Mouse (Mus musculus): ENCODE results near the gene Zc3h7a.
A peak's percentile ranks its signal among the peaks of the same experiment; 100 is the strongest.

Gene Zc3h7a

GRCm38 (mm10) chr16:11176208-11176883, at the start of gene Zc3h7a:
Gene Zc3h7a, minus strand, starts transcription at chr16:11176393.
- peak; percentile 95 for DNase-seq (ENCODE audit: low read depth, low spot score)

GRCm38 (mm10) chr16:11217801-11218200, 41.6 kb upstream of the Zc3h7a start:
- DNase-seq (ENCODE audit: low read depth, low spot score), result no peak

GRCm38 (mm10) chr16:11203600-11204390, 27.6 kb upstream of the Zc3h7a start:
- peak; percentile 37 for DNase-seq (ENCODE audit: low read depth, low spot score)

DNA sequence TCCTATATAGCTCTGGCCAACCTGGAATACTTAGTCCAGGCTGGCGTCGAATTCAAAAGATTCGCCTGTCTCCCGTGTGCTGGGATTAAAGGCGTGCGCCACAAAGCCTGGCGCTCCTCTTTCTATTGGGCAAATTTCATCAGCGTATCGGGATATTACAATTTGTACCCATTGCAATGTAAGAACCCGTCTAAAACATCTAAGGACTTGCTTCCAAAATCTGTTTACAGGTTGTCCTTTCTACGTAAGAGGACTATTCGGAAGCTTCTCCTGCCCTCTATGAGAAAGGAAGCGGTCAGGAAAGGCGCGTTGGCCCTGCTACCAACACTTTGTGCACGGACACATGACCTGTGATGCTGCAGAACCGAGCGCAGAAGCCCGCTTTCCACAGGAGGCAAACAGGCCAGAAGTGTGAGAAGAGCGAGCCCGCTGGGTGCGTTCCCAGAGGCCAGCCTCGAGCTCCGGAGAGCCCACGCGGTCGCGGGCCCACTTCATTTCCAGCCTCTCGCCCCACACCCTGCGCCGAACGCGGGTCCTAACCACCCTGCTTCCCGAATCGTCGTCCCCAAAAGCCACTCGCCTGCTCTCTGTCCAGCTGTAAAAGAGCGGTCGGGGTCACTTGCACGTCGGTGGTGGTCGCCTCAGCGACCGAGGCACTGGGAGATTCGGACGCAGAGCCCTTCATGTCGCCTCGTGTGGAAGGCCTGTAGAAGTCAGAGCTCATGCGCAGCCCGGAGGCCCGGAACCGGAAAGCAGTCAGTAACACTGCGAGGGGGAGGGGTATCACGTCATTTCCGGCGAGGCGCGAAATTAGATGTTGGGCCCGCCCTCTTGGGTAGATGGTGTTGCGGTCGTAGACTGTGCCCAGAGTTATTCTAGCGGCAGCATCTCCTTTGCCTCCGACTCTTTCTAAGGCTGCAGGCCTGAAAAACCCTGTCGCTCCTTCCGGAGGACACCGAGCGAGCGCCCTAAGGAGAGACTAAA, 26.7 kb upstream of the Zc3h7a start, which contains the start of gene Rsl1d1:
Gene Rsl1d1, minus strand, starts transcription at position 761 of the 984 bp plus-strand sequence.
- peak; percentile 97 for DNase-seq (ENCODE audit: low read depth, low spot score)

GRCm38 (mm10) chr16:11201740-11202394, 25.7 kb upstream of the Zc3h7a start:
- DNase-seq (ENCODE audit: low read depth, low spot score), result no peak

DNA sequence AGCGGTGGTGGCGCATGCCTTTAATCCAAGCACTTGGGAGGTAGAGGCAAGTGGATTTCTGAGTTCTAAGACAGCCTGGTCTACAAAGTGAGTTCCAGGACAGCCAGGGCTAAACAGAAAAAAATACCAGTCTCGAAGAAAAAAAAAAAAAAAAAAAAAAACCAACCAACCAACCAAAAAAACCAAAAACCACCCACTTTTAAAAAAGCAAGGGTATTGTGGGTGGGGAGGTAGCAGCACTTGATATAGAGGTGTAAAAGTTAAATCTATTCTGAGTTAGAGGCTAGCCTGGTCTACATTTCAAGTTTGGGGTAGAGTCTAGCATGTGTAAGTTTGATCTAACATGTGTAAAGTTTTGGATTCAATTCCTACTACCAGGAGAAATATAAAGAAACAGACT, 24.1 kb upstream of the Zc3h7a start:
- no peak for DNase-seq (ENCODE audit: low read depth, low spot score)

- no peak for DNase-seq (ENCODE audit: low read depth, low spot score)
These were observed 22.3 kb upstream of the Zc3h7a start for GRCm38 (mm10) chr16:11198467-11198866.

GRCm38 (mm10) chr16:11197052-11197451, 20.9 kb upstream of the Zc3h7a start:
- no peak for DNase-seq (ENCODE audit: low read depth, low spot score)

GRCm38 (mm10) chr16:11193231-11193630, 17.0 kb upstream of the Zc3h7a start:
- DNase-seq (ENCODE audit: low read depth, low spot score), result no peak

GRCm38 (mm10) chr16:11190150-11190549, 14.0 kb upstream of the Zc3h7a start:
- no peak for DNase-seq (ENCODE audit: low read depth, low spot score)

DNA sequence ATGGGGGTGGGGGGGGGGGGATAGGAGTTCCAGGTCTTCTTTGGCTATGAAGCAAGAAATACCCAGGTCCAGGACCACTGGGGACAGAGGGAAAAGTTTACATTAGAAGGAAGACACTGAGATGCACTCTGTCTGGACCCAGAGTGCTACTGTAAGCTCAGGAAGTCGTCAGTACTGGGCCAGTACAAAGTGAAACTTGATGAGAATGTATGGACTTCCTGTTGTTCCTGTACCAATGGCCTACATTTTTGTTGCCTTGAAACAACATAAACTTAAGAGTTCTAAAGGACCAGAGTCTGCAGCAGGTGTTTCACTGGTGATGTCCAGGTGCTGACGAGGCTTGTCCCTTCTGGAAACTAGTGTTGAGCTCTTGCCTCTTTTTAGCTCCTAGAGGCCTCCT, 1.2 kb upstream of the Zc3h7a start:
- DNase-seq (ENCODE audit: low read depth, low spot score), result peak; percentile 36

DNA sequence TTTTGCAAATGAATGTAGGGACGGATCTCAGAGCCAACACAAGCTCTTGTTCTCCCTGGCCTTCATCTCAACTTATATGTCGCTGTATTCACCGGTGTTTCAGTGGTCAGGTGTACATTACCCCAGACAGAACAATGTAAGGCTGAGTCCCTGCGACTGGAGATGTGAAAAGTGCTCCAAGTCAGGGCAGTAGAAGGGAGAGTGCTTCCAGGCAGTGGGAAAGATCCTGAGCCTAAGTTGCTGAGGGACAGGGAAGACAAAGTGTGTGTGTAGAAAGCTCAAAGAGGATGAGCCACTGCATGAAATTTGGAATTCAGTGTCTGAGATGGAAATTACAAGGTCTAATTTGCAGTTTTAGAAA, 671 bp upstream of the Zc3h7a start:
- DNase-seq (ENCODE audit: low read depth, low spot score), result no peak

- DNase-seq (ENCODE audit: low read depth, low spot score), result peak; percentile 89
These were observed 545 bp downstream of the Zc3h7a start for GRCm38 (mm10) chr16:11175489-11176207.

- DNase-seq (ENCODE audit: low read depth, low spot score), result no peak
These were observed 1.1 kb downstream of the Zc3h7a start for GRCm38 (mm10) chr16:11175100-11175488.

GRCm38 (mm10) chr16:11174671-11175081, 1.5 kb downstream of the Zc3h7a start:
- peak; percentile 91 for DNase-seq (ENCODE audit: low read depth, low spot score)

- no peak for DNase-seq (ENCODE audit: low read depth, low spot score)
These were observed 4.5 kb downstream of the Zc3h7a start for GRCm38 (mm10) chr16:11171679-11172078.

DNA sequence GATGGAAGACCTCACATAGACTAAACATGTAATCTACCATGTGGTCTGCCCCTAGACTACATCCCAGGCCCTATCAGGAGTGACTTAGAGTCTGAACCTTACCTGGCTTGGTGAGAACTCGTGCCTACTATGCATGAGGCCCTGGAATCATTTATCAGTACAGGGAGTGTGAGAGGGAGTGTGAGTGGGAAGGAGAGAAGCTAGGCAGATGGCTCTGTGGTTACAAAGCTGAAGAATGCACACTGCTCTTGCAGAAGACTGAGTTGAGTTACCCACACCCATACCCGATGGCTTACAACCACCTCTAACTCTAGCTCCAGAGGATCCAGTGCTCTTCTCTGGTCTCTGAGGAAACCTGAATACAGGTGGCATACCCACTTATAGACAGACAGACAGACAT, 9.8 kb downstream of the Zc3h7a start:
- DNase-seq (ENCODE audit: low read depth, low spot score), result no peak

- DNase-seq (ENCODE audit: low read depth, low spot score), result no peak
These were observed 11.4 kb downstream of the Zc3h7a start for GRCm38 (mm10) chr16:11164695-11165255.

DNA sequence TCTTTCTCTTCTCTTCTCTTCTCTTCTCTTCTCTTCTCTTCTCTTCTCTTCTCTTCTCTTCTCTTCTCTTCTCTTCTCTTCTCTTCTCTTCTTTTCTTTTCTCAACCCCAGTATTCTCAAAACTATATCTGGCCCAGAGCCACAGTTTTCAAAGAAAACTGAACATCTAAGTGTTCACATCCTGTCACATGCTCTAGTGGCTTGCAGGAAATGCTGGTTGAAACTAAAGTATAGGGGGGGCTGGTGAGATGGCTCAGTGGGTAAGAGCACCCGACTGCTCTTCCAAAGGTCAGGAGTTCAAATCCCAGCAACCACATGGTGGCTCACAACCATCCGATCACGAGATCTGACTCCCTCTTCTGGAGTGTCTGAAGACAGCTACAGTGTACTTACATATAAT, 18.5 kb downstream of the Zc3h7a start:
- DNase-seq (ENCODE audit: low read depth, low spot score), result peak; percentile 30

DNA sequence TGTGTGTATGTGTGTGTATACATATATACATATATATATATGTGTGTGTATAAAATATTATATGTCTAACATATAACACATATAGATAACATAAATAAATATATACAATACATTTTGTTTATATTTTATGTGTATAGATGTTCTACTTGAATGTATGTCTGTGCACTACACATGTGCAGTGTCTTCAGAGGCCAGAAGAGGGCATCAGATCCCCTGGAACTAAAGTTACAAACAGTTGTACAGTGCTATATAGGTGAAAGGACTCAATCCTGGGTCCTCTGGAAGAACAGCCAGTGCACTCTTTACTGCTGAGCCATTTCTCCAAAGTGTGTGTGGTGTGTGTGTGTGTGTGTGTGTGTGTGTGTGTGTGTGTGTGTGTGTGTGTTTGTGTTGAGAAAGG, 21.7 kb downstream of the Zc3h7a start:
- peak; percentile 20 for DNase-seq (ENCODE audit: low read depth, low spot score)
